Mouse (Mus musculus): ENCODE results near the gene Sytl1. TPM values are rescaled to one million over a fixed set of nuclear protein-coding genes. Genes with fewer than 3 reads are reported as not detected.

The Sytl1 gene
- total RNA-seq, 1 experiment: 2.0 TPM

DNA sequence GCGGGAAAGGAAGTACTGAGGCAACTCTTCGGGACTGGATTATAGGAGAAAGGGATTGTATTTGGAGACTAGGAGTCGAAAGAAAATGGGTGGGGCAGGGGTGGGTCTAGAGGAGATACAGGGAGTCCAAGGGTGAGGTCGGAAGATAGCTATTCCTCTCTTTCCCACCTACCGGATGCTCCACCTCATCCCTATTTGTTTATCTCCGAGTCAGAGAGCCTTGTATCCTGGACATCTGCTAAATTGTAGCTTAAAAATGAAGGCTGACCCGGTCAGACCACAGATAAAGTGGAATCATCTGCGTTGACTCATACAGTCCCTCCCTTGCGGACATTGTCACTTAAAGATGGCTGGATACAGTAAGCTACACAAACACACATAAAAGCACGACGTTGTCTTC lies 21.0 kb downstream of the Sytl1 start:
- DNase-seq (ENCODE audit: low read depth, low spot score): no peak
- in situ Hi-C loops (cut with MboI; ENCODE audit: low sequenced_read_pairs in 2 of 2, unreplicated experiment in 2 of 2): no loop called here
- TF ChIP-seq MAFK (IDR thresholded peaks at IDR 0.05; ENCODE audit: insufficient read depth, low read depth, low read length) (no peak), ZNF384 (IDR thresholded peaks at IDR 0.05; ENCODE audit: low read depth, low read length) (no peak), CHD2 (IDR thresholded peaks at IDR 0.05; ENCODE audit: low read depth, low read length) (no peak), ZC3H11A (IDR thresholded peaks at IDR 0.05; ENCODE audit: borderline replicate concordance, low read depth, low read length) (no peak), HCFC1 (IDR thresholded peaks at IDR 0.05; ENCODE audit: borderline replicate concordance, insufficient read depth, low read length) (no peak)
- H3K9ac ChIP-seq (ENCODE audit: insufficient read depth, low read depth, low read length, poor library complexity, severe bottlenecking): 0 out of 2 replicates have a peak overlapping the region, but pooled peaks have one; percentile 41
- H3K27ac ChIP-seq (ENCODE audit: insufficient read depth, low read depth, low read length, poor library complexity, severe bottlenecking): no peak overlapping the region
- no peaks in the 10 kb centered on the region for H3K36me3 ChIP-seq (ENCODE audit: control insufficient read depth, insufficient read depth, low read length, poor library complexity, severe bottlenecking)
- H3K4me1 ChIP-seq (ENCODE audit: control insufficient read depth in 2 of 2, insufficient read depth in 2 of 2, low read length in 2 of 2, poor library complexity in 1 of 2): peaks cover 0 to 6% of the 10 kb centered on the region in 2 experiments; a peak in 1 of 4 replicates
- H3K4me3 ChIP-seq (ENCODE audit: insufficient read depth in 1 of 2, low read depth in 1 of 2, low read length in 2 of 2, poor library complexity in 1 of 2, severe bottlenecking in 1 of 2): peak overlapping the region; percentile 79 to 85
- H3K9me3 ChIP-seq (ENCODE audit: control insufficient read depth, insufficient read depth, low read depth, low read length): no peaks in the 10 kb centered on the region

DNA sequence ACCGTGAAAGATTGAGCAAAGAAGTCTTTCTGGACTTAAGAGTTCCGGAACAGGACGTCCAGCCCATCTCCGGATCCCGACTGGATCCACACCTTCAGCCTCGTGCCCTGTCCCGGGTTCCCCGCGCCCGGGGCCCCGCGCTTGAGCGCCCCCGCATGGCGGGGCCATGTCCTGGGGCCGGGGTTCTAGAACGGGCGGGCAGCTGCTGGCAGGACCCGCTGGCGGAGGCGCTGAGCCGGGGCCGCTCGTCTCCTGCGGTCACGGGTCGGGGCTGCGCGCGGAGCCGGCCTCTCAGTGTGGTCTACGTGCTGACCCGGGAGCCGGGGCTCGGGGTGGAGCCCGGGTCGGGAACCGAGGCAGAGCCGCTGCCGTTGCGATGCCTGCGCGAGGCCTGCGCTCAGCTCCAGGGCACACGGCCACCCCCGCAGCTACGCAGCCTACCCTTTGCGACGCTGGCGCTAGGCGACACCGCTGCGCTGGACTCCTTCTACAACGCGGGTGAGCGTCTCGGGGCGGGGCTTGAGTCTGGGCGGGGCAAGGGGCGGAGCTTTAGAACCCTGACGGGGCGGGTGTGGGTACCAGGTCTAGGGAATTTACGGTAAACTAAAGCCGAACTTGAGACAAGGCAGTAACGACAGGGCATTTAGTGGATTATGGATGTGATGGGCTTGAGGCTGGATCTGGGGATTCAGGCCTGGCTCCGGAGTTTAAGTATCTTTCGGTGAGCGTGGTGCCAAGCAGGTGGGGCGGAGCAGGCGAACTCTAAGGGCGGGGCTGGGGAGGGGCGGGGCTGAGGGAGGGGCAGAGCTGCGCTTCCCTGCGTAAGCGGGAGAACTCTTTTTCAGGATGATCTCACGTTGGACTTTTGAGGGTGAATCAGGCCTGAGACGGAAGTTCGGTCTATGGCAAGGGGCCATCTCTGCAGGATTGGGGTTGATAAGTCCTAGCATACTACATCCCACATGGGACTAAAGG lies 21.7 kb downstream of the Sytl1 start:
- Histone ChIP-seq H3K9me3 (ENCODE audit: control insufficient read depth, insufficient read depth, low read depth, low read length) (no peaks in the 10 kb centered on the region), H3K9ac (ENCODE audit: insufficient read depth, low read depth, low read length, poor library complexity, severe bottlenecking) (peak overlapping the region; percentile 83), H3K4me3 (ENCODE audit: insufficient read depth in 1 of 2, low read depth in 1 of 2, low read length in 2 of 2, poor library complexity in 1 of 2, severe bottlenecking in 1 of 2) (peak overlapping the region; percentile 79 to 85), H3K36me3 (ENCODE audit: control insufficient read depth, insufficient read depth, low read length, poor library complexity, severe bottlenecking) (no peaks in the 10 kb centered on the region), H3K27ac (ENCODE audit: insufficient read depth, low read depth, low read length, poor library complexity, severe bottlenecking) (no peak overlapping the region), H3K4me1 (ENCODE audit: control insufficient read depth in 2 of 2, insufficient read depth in 2 of 2, low read length in 2 of 2, poor library complexity in 1 of 2) (peaks cover 0 to 6% of the 10 kb centered on the region in 2 experiments; a peak in 1 of 4 replicates)
- 0 out of 2 replicates have a peak, but pooled peaks have one; percentile 46 for TF ChIP-seq HCFC1 (IDR thresholded peaks at IDR 0.05; ENCODE audit: borderline replicate concordance, insufficient read depth, low read length)
- no peak for TF ChIP-seq MAFK (IDR thresholded peaks at IDR 0.05; ENCODE audit: insufficient read depth, low read depth, low read length)
- peak; percentile 76 for DNase-seq (ENCODE audit: low read depth, low spot score)
- in situ Hi-C loops (cut with MboI; ENCODE audit: low sequenced_read_pairs in 2 of 2, unreplicated experiment in 2 of 2): no loop called here

DNA sequence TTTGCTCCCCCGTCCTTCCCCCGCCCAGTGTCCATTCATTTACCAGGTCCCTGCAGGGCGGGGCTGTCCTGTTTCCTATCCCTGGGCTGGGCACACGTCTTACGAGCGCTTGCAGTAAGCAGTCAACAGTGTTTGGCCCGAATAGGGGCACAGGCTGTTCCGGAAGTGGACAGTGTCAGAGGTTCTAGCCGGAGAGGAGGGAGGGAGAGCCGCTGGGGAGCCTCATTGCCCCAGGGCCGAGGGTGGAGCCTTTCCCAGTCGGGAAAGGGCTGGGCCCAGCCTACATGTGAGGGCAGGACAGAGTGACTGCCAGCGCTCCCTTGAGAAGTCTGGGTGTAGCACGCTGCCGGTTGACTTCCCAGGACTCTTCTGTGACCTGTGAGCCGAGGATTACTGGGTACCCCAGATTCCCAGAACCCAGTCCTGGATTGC lies 22.4 kb downstream of the Sytl1 start, which contains the start of gene Map3k6:
Gene Map3k6 (plus strand): TSS at position 329 of the 432 bp plus-strand sequence.
- Histone ChIP-seq H3K36me3 (ENCODE audit: control insufficient read depth, insufficient read depth, low read length, poor library complexity, severe bottlenecking) (no peaks in the 10 kb centered on the region), H3K27ac (ENCODE audit: insufficient read depth, low read depth, low read length, poor library complexity, severe bottlenecking) (no peak within 1 kb of the TSS), H3K4me3 (ENCODE audit: insufficient read depth in 1 of 2, low read depth in 1 of 2, low read length in 2 of 2, poor library complexity in 1 of 2, severe bottlenecking in 1 of 2) (peak within 1 kb of the TSS; percentile 79 to 85), H3K9ac (ENCODE audit: insufficient read depth, low read depth, low read length, poor library complexity, severe bottlenecking) (peak within 1 kb of the TSS; percentile 83), H3K9me3 (ENCODE audit: control insufficient read depth, insufficient read depth, low read depth, low read length) (no peaks in the 10 kb centered on the region), H3K4me1 (ENCODE audit: control insufficient read depth in 2 of 2, insufficient read depth in 2 of 2, low read length in 2 of 2, poor library complexity in 1 of 2) (peaks cover 0 to 6% of the 10 kb centered on the region in 2 experiments; a peak in 1 of 4 replicates)
- in situ Hi-C loops (cut with MboI; ENCODE audit: low sequenced_read_pairs in 2 of 2, unreplicated experiment in 2 of 2): no loop called here
- DNase-seq (ENCODE audit: low read depth, low spot score): peak; percentile 43
- no peak for TF ChIP-seq ZC3H11A (IDR thresholded peaks at IDR 0.05; ENCODE audit: borderline replicate concordance, low read depth, low read length)
- no peak for TF ChIP-seq MAFK (IDR thresholded peaks at IDR 0.05; ENCODE audit: insufficient read depth, low read depth, low read length)
- no peak for TF ChIP-seq HCFC1 (IDR thresholded peaks at IDR 0.05; ENCODE audit: borderline replicate concordance, insufficient read depth, low read length)
- no peak for TF ChIP-seq CHD2 (IDR thresholded peaks at IDR 0.05; ENCODE audit: low read depth, low read length)
- no peak for TF ChIP-seq ZNF384 (IDR thresholded peaks at IDR 0.05; ENCODE audit: low read depth, low read length)

DNA sequence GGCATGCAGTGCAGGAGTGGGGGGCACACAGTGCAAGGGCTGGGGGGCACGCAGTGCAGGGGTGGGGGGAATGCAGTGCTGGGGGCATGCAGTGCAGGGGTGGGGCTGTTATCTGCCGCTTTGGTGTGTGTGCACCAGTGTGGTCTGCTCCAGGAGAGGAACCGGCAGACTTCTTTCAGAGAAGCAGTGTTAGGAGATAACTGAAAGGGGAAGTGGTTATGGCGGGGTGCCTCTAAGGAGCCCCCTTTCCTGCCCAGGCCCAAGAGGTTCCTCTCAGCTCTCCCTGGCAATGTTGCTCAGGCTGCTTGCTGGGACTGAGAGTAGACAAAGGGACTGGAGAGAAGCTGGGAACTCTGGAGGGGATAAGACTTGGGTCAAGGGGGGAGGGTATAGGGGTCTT lies 25.0 kb downstream of the Sytl1 start:
- Histone ChIP-seq H3K4me1 (ENCODE audit: control insufficient read depth in 2 of 2, insufficient read depth in 2 of 2, low read length in 2 of 2, poor library complexity in 1 of 2) (0 out of 4 replicates have a peak, but pooled peaks cover 0 to 3% of the 10 kb centered on the region in 2 experiments), H3K9ac (ENCODE audit: insufficient read depth, low read depth, low read length, poor library complexity, severe bottlenecking) (no peak overlapping the region), H3K9me3 (ENCODE audit: control insufficient read depth, insufficient read depth, low read depth, low read length) (no peaks in the 10 kb centered on the region), H3K27ac (ENCODE audit: insufficient read depth, low read depth, low read length, poor library complexity, severe bottlenecking) (no peak overlapping the region), H3K36me3 (ENCODE audit: control insufficient read depth, insufficient read depth, low read length, poor library complexity, severe bottlenecking) (no peaks in the 10 kb centered on the region), H3K4me3 (ENCODE audit: insufficient read depth in 1 of 2, low read depth in 1 of 2, low read length in 2 of 2, poor library complexity in 1 of 2, severe bottlenecking in 1 of 2) (no peak overlapping the region)
- no peak for DNase-seq (ENCODE audit: low read depth, low spot score)
- TF ChIP-seq ZNF384 (IDR thresholded peaks at IDR 0.05; ENCODE audit: low read depth, low read length) (no peak), MAFK (IDR thresholded peaks at IDR 0.05; ENCODE audit: insufficient read depth, low read depth, low read length) (no peak), ZC3H11A (IDR thresholded peaks at IDR 0.05; ENCODE audit: borderline replicate concordance, low read depth, low read length) (no peak), CHD2 (IDR thresholded peaks at IDR 0.05; ENCODE audit: low read depth, low read length) (no peak), HCFC1 (IDR thresholded peaks at IDR 0.05; ENCODE audit: borderline replicate concordance, insufficient read depth, low read length) (no peak)
- in situ Hi-C loops (cut with MboI; ENCODE audit: low sequenced_read_pairs in 2 of 2, unreplicated experiment in 2 of 2): no loop called here
